Mouse (Mus musculus) effector memory CD4-positive, alpha-beta T cell, adult 5 months (primary cell): ENCODE results near the gene Krt80. TPM values are rescaled to one million over a fixed set of nuclear protein-coding genes. Genes with fewer than 3 reads are reported as not detected.

Experiments used
- polyA plus RNA-seq: library from polyadenylated mRNA; unstranded; fragments of 100-300 nt; shearing (Covaris generic); gene quantifications from one replicate; pipeline ENCODE4 v1.2.1, GENCODE M21; 2017

Gene Krt80
- polyA plus RNA-seq: not detected

GRCm38 (mm10) chr15:101370101-101370911, at the start of gene Krt80:
Krt80 (minus strand) TSS chr15:101370162.

GRCm38 (mm10) chr15:101410775-101411174, 40.8 kb upstream of the Krt80 start, which contains the start of gene Krt7:
Krt7 (plus strand) TSS chr15:101411043.

Other genes with a start within 250 kb of the Krt80 start
- gene Acvrl1, start 241.6 kb downstream of the Krt80 start, polyA plus RNA-seq: 0.90 TPM
- gene Acvr1b, start 196.1 kb downstream of the Krt80 start, polyA plus RNA-seq: 0.94 TPM
- 32.0 TPM for gene Grasp, start 146.0 kb downstream of the Krt80 start, polyA plus RNA-seq
- gene Nr4a1, start 115.9 kb downstream of the Krt80 start, polyA plus RNA-seq: 2,634 TPM
- 90.7 TPM for gene Atg101, start 85.9 kb downstream of the Krt80 start, polyA plus RNA-seq
- gene 6030408B16Rik, start 77.0 kb downstream of the Krt80 start, polyA plus RNA-seq: not detected
- gene Krt7, start 40.9 kb upstream of the Krt80 start, polyA plus RNA-seq: not detected
- not detected for gene Krt87, start 68.6 kb upstream of the Krt80 start, polyA plus RNA-seq
- gene Krt88, start 77.6 kb upstream of the Krt80 start, polyA plus RNA-seq: not detected
- gene Krt81, start 93.6 kb upstream of the Krt80 start, polyA plus RNA-seq: not detected
- not detected for gene Krt86, start 103.3 kb upstream of the Krt80 start, polyA plus RNA-seq
- 17.0 TPM for gene Krt83, start 121.3 kb upstream of the Krt80 start, polyA plus RNA-seq
- gene Gm49425, start 147.1 kb upstream of the Krt80 start, polyA plus RNA-seq: not detected
- not detected for gene Krt84, start 162.7 kb upstream of the Krt80 start, polyA plus RNA-seq
- gene Krt82, start 180.5 kb upstream of the Krt80 start, polyA plus RNA-seq: not detected
- gene Krt90, start 192.8 kb upstream of the Krt80 start, polyA plus RNA-seq: not detected
- 0.19 TPM for gene Krt75, start 203.7 kb upstream of the Krt80 start, polyA plus RNA-seq